Mouse (Mus musculus): ENCODE measurements around the gene Slc23a4.

Gene Slc23a4

DNA sequence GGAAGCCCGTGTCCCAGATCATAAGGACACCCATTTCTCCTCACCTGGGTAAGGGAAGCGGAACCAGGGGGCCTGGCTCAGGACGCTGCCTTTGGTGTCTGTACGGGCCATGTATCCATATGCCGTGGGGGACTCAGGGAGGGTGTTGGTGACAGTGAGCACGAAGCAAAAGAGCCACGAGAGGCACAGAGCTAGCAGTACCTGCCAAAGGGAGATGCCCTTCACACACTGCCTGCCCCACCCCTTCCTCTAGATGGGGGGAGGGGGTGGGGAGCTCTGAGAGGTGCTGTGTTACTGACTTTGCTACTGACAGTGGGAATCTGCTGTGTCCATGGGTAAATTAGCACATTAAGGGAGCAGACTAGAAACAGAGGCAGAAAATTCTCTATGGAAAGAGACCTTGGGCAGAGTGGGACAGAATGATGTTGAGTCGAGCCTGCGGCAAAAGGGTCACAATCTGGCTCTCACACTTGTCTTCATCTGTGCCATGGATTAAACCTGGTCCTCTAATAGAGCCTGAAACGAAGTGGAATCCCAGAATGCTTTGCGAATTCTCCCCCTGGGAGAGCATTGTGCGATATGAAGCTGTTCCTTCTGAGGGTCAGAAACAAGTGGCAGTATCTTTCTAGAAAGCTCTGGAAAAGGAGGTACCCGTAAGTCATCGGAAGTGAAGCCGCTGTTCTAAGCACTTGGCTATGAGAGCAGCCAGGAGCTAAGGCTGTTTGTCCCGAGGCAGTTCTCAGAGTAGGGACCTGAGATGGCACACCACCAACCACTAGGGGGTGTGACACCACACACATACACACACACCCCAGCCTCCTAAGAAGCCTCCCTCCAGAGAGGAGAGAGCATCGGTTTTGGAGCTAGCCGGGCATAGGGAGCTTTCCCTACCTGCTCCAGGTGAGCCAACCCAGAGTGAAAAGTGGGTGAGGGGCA, 33.0 kb downstream of the Slc23a4 start:
- DNase-seq (ENCODE audit: low spot score) = peak; percentile 21

DNA sequence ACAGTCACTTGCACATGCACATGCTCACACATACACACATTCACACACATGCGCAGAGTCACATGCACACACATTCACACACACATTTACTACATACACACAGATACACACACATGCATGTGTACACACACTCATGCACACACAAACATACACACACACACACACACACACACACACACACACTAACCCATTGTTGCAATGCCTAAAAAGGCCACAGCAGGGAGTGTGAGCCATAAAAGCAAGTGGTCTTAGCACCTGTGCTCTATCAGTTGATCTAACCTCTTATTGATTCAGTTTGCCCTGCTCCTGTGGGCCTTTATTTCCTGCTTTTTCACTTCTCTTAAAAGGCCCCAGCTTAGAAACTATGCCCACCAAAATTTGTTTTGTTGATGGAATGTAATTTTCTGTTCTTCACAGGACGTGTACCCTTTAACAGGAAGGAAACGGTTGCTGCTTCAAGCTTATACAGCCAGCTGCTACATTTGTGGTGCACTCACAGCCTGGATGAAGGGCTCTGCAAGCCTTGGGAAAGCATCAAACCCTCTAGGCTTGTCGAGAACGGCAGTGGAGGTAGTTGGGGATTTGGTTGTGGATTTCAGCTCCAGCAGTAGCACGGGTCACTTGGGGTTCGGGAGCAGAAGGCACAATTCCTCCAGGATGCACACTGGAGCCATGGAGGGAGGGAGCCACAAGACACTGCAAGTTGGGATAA, 36.1 kb downstream of the Slc23a4 start:
- no peak for DNase-seq (ENCODE audit: low spot score)

DNA sequence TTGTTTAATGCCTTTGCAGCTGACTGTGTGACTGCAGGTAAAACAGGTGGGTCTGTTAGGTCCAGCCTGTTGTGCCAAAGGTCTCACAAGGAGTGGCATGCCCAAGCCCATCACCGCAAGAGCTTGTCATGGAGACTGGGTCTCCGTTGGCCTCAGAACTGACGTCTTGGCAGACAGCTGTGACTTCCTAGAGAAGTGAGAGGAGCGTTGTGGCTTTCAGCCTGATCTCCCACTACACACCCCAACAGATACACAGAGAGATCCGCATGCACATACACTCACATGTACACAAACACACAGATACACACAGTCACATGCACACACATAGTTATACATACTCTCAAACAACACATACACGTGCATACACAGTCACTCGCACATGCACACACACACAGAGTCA, 36.7 kb downstream of the Slc23a4 start:
- no peak for DNase-seq (ENCODE audit: low spot score)

DNA sequence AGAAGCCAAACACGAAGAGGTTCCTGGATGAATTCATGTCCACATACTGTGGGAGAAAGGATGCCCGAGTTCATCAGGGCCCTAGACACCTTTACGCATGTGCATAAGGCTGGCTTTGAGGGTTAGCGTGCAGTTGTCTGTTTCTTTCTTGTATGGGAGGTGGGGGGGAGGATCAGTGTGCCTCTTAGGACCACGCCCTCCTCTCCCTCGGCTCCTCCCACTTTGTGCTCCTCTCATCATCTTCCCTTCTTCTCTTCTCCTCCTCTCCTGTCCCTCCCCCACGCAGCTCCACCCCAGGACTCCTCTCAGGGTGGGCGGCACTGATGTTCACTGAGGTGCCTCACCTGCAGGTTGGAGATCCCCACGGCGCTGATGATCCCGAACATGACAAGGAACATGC, 39.7 kb downstream of the Slc23a4 start:
- no peak for DNase-seq (ENCODE audit: low spot score)

DNA sequence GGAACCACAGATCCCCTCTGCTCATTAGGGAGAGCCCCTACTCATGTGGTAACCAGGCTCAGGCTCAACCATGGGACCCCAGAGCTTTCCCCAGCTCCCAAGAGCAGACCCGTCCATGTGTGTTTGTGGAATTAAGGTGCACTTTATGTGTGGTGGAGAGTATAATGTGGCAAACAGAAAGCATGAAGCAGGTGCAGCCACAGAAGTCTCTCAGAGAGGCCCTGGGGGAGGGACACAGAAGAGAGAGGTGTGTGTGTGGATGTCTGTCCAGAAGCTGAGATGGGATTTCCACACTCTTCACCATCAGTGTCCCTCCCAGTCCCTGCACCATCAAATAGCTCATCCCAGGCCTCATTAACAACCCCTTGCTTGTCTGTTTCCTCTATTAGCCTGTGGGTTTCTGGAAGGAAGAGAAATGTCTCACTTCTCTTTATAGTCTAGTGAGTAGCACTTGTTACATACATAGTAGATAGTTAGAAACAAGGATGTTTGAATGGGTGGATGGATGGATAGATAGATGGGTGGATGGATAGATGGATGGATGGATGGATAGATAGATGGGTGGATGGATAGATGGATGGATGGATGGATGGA, 41.6 kb downstream of the Slc23a4 start:
- no peak for DNase-seq (ENCODE audit: low spot score)

DNA sequence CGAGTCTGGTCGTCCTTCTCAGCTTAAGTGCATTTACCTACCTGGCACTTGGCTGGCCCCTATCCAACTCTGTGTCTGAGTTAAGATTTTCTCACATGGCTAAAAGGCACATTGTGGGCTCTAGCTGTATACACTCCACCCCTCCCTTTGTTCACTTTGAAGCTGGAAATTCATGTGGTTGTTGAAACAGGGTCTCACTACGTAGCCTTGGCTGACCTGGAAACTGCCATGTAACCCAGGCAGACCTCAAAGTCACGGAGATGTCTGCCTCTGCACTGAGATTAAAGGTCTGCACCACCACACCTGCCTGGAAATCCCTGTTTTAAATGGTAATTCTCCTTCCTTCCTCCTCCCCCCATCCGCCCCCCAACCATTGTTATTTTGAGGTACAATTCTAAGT, 44.7 kb downstream of the Slc23a4 start:
- no peak for DNase-seq (ENCODE audit: low spot score)

DNA sequence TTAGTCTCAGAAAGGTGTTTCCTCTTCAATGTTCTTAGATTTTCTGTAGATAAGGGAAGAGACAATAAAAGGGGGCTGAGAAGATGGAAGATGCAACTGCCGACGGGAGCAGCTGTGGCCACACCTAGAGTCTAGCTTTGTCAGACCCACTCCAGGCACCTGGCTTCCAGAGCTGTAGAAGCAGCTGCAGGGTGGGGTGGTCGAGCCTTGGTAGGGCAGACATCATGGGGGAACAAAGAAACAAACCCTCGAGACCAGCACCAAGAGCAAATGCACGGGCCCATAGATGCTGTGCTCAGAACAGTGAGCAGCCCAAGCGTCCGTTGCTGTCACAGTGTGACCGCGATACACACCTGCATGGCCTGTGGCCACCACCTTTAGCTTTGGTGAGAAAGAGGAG, 45.8 kb downstream of the Slc23a4 start:
- no peak for DNase-seq (ENCODE audit: low spot score)

DNA sequence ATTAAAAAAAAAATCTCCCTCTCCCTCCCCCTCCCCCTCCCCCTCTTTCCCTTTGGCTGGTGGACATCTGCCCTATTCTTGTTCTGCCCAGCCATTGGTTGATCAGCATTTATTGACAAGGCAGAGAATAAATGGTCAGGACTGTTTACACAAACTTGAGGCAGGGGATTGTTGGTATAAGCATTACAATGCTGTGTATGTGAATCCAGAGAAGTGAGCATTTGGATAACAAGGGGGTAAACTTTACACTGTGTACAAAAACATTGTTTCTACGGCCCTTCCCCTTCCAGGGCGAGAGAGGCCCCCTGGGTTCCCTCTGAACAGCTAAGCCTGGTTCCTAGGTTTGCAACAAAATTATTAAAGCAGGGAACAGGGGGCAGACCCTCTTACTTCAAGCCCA, 46.7 kb downstream of the Slc23a4 start:
- no peak for DNase-seq (ENCODE audit: low spot score)

DNA sequence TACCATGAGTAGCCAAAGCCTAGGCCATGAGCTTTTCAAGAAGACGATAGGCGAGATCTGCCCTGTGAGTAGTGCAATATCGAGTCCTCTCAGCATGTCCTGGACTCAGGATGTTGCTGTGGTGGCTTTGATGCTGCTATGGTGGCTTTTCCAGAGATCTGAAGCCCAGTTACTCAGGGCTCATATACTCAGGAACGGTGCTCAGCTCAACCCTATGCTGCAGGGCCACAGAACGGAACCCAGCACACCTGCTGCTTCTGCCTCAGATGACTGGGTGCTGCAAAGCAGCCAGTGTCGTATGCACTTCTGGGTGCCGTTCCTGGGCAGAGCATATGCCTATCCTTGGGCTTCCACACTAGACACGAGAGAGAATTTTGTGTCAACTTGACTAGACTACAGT, 48.8 kb downstream of the Slc23a4 start:
- no peak for DNase-seq (ENCODE audit: low spot score)

DNA sequence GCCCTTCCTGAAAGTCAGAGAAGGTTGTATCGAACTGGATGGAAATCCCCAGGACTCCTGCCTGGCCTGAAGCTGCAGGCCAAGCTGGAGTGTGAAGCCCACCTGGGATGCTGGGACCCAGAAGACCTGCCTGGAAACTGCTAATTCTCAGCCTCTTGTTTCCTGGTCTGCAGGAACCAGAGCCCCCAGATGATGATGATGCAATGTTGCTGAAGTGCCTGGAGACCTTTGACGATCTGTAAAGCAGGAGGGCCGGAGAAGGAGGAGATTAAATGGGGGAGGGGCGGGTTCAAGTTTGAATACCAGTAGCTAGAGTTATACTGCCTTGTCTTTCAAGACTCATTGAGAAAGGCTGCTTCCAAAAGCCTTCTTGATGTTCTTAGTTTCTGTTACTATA, 49.3 kb downstream of the Slc23a4 start:
- DNase-seq (ENCODE audit: low spot score) = no peak

DNA sequence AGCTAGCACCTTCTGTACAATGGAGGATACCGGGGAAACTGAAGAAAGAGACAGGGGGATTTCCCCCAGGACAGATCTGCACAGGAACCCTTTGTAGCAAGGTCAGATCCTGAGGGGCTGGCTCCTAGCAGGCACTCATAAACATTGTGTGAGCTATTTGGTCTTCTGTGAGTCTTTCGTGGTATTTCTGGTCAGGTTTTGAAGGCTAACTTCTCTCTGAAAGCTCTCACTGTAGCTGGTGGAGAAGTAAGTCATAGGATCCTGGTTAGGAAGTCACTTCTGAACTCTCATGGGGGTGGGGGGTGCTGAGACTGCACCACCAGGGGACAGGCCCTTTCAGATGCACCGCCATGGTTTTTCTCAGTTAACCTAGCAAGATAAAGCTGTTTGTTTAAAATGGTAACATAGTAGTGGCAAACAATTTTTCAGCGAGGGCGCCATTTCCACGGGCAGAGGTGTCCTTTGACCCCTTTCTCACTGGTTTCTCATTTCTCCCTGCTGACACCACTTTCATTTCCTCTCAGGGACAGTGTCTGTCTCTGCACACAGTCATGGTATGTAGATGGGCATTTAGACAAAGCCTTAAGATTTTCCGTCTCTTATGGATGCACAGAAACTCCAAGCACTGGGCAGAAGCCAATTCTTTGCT, 49.8 kb downstream of the Slc23a4 start:
- DNase-seq (ENCODE audit: low spot score) = no peak

DNA sequence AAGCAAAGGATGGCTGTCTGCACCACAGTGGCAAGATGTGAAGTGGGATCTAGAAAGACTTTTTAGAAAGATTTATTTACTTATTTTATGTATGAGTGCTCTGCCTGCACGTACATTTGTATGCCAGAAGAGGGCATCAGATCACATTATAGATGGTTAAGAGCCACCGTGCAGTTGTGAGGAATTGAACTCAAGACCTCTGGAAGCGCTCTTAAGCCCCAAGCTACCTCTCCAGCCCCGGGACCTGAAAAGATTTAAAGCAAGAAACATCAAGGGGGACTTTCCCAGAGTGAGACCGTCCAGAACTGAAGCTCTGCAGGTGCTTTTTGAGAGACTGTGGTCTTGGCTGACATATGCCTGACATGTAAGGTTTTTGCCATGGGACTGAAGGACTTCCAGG, 51.5 kb downstream of the Slc23a4 start:
- DNase-seq (ENCODE audit: low spot score) = no peak

DNA sequence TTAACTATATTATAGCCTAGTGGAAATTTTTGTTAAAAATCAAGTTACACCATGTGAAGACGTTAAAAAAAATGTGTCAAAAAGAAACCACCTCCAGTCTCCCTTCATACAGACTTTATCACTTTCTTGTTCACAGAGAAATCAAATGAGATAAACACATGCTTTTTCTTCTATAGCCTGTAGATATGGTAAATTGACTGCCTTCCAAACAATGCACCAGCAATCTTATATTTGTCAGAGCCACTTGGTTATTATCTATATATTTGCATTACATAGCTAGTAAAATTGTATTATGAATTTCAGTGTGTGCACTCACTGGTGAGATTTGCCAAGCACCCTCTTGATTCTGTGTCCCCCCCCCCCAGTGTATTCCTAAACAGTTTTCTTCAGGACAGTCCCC, 55.6 kb downstream of the Slc23a4 start:
- DNase-seq (ENCODE audit: low spot score) = no peak

DNA sequence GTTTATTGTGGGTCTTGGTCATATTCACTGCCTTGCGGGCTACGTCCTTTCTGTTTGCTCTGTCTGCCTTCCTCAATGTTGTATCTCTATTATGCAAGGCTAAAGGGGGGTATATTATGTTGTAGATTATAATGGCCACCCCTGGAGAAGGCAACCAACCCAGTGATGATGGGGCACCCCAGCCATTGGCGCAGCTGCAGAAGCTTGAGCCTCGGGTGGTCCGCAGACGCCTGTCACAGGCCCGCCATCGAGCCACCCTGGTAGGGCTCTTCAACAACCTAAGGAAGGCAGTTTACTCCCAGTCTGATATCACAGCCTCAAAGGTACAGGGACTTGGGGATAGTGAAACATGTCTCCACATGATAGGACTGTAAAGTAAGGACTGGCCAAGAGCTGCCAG, 60.6 kb downstream of the Slc23a4 start:
- DNase-seq (ENCODE audit: low spot score) = no peak

DNA sequence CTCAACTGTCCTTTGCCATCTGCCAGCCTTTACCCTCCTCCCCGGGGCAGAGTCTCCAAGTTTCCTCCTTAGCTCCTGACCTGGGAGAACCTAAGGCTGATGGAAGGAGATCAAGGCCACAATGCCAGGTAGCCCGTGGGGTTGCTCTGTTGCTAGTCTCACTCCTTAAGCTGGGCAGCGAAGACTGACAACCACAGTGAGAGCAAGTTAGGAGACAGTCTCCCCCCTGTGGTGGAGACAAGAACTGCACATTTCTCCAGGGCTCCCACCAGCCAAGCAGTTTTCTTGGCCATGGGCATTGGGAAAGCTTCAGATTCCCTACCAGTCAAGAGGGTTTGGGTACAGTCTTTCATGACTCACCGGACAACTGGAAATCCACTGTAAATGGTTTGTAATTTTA, 61.0 kb downstream of the Slc23a4 start:
- DNase-seq (ENCODE audit: low spot score) = peak; percentile 51

DNA sequence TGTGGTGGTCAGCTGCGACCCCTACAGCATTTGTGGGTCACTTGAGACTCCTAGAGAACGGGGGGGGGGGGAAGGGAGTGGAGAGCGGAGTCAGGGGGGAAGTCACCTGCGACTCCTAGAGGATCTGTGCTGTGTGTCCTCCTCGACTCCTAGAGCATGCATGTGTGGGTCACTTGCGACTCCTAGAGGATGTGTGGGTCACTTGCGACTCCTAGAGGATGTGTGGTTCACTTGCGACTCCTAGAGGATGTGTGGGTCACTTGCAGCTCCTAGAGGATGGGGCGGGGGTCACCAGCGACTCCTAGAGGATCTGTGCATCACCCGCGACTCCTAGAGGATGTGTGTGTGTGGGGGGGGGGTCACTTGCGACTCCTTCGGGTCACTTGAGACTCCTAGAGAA, 66.3 kb downstream of the Slc23a4 start:
- DNase-seq (ENCODE audit: low spot score) = no peak

DNA sequence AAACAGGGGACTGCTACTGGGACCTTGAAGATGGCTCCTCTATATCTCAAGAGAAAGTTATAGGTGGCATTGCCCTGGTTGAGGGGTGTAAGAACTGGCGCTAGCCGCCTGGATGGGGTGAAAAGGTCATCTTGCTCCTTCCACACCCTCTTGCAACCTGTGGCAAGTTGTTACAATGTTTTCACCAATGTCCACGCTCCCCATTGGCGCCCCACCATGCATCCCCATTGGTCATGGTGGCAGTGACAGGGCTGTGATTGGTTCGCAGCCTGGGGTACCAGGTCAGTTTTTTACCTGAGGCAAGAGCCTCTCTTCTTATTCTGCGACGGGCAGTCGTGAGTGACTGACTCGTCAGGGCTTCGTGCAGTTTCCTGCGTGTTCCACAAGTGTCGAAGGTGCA, 67.6 kb downstream of the Slc23a4 start:
- DNase-seq (ENCODE audit: low spot score) = no peak

DNA sequence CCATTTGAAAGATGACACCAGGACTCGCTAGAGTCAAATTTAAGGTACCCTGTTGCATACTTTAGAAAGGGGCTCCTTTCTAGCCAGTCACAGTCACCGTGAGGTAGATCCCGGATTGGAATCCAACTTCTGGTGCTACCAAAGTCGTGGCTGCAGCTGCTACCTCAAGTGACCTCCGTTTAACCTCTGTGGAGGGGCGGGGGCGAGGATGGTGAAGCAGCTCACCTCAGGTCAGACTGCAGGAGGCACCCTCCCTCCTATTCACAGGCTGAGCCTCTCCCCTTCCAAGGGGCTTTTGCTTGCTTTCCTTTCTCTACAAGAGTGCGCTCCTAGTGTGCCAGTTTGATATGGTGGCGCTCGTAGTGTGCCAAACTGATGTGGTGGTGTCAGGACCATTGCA, 68.2 kb downstream of the Slc23a4 start, which contains the start of gene Stra8:
TSS of gene Stra8 (plus strand) at position 208 of the 400 bp plus-strand sequence.
- DNase-seq (ENCODE audit: low spot score) = no peak

DNA sequence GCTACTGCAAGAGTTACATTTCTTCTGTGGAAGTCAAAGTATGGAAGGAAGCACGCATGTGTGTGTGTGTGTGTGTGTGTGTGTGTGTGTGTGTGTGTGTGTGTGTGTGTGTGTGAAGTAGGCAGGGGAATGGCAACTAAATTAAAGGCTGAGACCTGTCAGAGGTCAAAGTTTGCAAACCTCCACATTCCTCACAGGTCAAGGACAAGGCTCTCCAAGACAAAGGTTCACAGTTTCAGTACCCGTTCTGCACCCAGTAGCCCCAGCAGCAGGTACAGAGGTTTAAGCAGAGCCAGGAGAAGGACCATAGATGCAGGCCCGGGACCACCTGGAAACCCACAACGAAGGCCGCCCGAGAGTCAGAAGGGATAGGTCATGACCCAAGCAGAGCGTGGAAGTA, 69.1 kb downstream of the Slc23a4 start:
- DNase-seq (ENCODE audit: low spot score) = no peak

DNA sequence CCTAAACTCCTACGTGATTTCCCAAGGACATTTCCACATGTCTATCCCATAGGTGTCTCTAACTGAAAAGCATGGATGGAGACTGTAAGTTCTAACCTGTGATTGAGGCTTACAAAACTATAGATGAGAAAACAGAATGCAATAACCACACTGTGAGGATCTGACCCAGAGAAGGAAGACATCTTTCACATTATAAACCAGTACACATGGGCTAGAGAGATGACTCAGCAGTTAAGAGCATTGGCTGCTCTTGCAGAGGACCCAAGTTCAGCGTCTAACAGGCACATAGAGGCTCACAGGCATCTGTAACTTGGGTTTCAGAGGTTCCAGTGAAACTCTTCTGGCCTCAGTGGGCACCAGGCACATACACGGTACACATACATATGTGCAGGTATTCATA, 73.7 kb downstream of the Slc23a4 start:
- DNase-seq (ENCODE audit: low spot score) = no peak

DNA sequence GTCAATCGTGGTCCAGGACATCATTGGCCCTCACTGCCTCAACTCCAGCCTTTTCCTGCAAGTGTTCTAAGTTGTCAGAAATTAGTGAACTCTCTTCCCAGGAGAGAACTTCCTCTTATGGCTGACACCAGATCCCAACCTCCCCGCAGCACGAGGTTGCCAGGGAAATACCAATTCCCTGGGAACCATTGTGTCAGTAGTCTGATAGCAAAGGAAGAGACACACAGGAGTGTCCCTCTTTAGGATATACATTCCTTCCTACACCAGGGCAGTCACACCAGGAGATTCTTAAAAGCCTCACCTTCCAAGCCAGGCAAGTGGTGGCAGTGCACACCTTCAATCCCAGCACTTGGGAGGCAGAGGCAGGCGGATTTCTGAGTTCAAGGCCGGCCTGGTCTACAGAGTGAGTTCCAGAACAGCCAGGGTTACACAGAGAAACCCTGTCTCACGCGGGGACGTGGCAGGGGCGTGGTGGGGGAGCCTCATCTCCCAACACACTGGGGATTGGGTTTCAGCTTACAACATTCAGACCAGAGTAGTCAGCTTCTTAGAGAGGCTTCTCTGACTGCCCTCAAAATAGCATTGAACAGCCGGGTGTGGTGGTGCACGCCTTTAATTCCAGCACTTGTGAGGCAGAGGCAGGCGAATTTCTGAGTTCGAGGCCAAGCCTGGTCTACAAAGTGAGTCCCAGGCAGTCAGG, 74.7 kb downstream of the Slc23a4 start:
- no peak for DNase-seq (ENCODE audit: low spot score)
